Mouse (Mus musculus) liver, postnatal 0 days (tissue): ENCODE measurements at regions not wholly inside any gene's neighbourhood (a gene's known extent, or its start where the extent isn't known, plus 50 kb on each side); places are given as distances from the start of the nearest gene placed in this dataset.

Experiments
- ATAC-seq: fragments of 200-750 bp; cut with Nextera tagmentation; 2 replicates; pipeline ENCODE4 v1.8.0; 2017; ENCODE audit warnings: mild to moderate bottlenecking, moderate library complexity
- DNase-seq: peaks from one replicate; pipeline ENCODE4 v3.0.0-alpha.2; 2016
- H3K27ac ChIP-seq: fragments of 300-500 bp; sonication (generic); 2 replicates; pipeline ENCODE4 v1.5.1; 2014; ENCODE audit warnings: antibody characterized with exemption, moderate library complexity, mild to moderate bottlenecking, low read depth
- H3K27me3 ChIP-seq: fragments of 300-500 bp; sonication (generic); 2 replicates; pipeline ENCODE4 v1.6.1; 2014; ENCODE audit warnings: low read length, control low read depth, mixed read lengths; ENCODE audit not compliant: insufficient read depth
- H3K36me3 ChIP-seq: fragments of 300-500 bp; sonication (generic); replicated peaks from 2 replicates; pipeline ENCODE4 v1.6.1; 2014; ENCODE audit warnings: mild to moderate bottlenecking, control low read depth, low read length, moderate library complexity, mixed read lengths; ENCODE audit not compliant: insufficient read depth
- H3K4me1 ChIP-seq: fragments of 300-500 bp; sonication (generic); 2 replicates; pipeline ENCODE4 v1.6.1; 2014; ENCODE audit warnings: antibody characterized with exemption, mild to moderate bottlenecking, control low read depth; ENCODE audit not compliant: insufficient read depth
- H3K4me2 ChIP-seq: fragments of 300-500 bp; sonication (generic); 2 replicates; pipeline ENCODE4 v1.6.1; 2014; ENCODE audit warnings: low read depth, mild to moderate bottlenecking, low read length, moderate library complexity, mixed read lengths
- H3K4me3 ChIP-seq: fragments of 300-500 bp; sonication (generic); 2 replicates; pipeline ENCODE4 v1.5.1; 2014; ENCODE audit warnings: low read depth, low read length
- H3K9ac ChIP-seq: fragments of 300-500 bp; sonication (generic); replicated peaks from 2 replicates; pipeline ENCODE4 v1.6.1; 2014; ENCODE audit warnings: mild to moderate bottlenecking, moderate library complexity
- H3K9me3 ChIP-seq: fragments of 300-500 bp; sonication (generic); 2 replicates; pipeline ENCODE4 v1.6.1; 2016; ENCODE audit warnings: mild to moderate bottlenecking, control low read depth, low read length, mixed read lengths
- CTCF ChIP-seq: sonication (generic); IDR thresholded peaks from 2 replicates; pipeline ENCODE4 v1.5.1; 2016; ENCODE audit warnings: antibody characterized with exemption, low read depth
- EP300 ChIP-seq: IDR thresholded peaks from 2 replicates; pipeline ENCODE4 v1.6.1; 2016; ENCODE audit warnings: antibody characterized with exemption, low read depth, mild to moderate bottlenecking
- WGBS: fragments of 180-500 bp; shearing (Covaris S2); extraction: QIAGEN DNeasy Blood & Tissue Kit; methylation state at CpG from one replicate; pipeline ENCODE4 v1.1.7; 2014; ENCODE audit not compliant: insufficient replicate concordance; 5-methylcytosine and 5-hydroxymethylcytosine counted together

DNA sequence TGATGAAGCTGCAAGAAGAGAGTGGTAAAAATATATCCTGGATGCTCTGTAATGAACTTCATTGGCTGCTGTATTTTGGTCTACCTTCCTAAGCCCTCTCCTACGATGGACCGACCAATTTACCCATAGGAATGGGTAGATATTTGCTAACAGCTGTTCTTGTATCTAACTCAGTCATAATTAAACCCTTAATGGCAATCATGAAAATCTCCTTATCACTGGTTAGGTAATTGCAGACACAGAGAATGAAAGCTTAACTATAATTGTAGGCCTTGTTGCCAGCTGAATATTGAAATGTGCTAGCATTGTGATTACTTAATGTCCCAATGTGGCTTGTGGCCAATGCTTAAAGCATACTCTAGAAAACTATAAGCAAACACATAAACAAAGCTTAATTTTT, 334.4 kb upstream of the Kcnh7 start:
- 83% methylated on average over 2 of the region's 2 CpGs for WGBS
- no peak for DNase-seq

DNA sequence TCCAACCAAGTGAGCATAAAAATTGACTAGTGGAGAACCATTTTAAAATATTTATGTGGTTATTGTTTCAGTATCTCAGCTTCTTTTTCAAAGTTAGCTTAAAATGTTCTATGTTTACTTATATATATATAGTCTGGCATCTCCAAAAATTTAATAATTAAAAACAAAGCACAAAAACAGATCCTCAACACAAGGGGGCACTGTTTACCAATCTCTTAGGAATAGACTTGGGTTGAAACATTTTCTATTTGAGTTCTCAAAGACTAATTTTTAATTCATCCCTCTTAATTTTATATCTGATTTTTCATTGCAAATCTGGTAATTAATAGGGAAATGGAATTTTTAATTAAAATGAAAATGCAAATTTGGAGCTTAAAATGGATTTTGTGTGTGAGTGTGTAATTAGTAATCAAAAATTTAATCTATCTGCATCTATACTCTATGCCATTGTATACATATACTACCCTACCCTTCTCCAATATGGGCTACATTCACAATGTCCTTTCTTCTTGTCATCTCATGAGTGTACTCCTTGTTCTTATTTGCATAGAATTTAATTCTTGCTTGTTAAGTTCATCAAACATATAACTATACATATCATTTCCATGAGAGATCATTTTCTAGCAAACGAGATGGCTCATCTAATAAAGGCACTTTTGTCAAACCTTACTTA, 329.6 kb upstream of the Kcnh7 start:
- Histone ChIP-seq H3K27ac (no peak overlapping the region), H3K27me3 (no peaks in the 10 kb centered on the region), H3K9ac (no peak overlapping the region), H3K9me3 (no peaks in the 10 kb centered on the region), H3K4me1 (no peaks in the 10 kb centered on the region), H3K4me2 (no peak overlapping the region), H3K36me3 (no peaks in the 10 kb centered on the region), H3K4me3 (no peak overlapping the region)
- whole genome bisulfite sequencing, result 61% methylated on average over 1 of the region's 1 CpGs
- ATAC-seq (no peak), DNase-seq (no peak)
- TF ChIP-seq EP300 (no peak), CTCF (peak; percentile 32)

More for the DNA sequence above, 334.4 kb upstream of the Kcnh7 start:
- H3K4me3 ChIP-seq, result no peak overlapping the region
- no peak overlapping the region for H3K9ac ChIP-seq
- no peaks in the 10 kb centered on the region for H3K27me3 ChIP-seq
- H3K9me3 ChIP-seq, result no peaks in the 10 kb centered on the region
- ATAC-seq, result no peak
- H3K27ac ChIP-seq, result no peak overlapping the region
- no peaks in the 10 kb centered on the region for H3K36me3 ChIP-seq
- H3K4me2 ChIP-seq, result no peak overlapping the region
- TF ChIP-seq CTCF, result no peak
- H3K4me1 ChIP-seq, result no peaks in the 10 kb centered on the region

DNA sequence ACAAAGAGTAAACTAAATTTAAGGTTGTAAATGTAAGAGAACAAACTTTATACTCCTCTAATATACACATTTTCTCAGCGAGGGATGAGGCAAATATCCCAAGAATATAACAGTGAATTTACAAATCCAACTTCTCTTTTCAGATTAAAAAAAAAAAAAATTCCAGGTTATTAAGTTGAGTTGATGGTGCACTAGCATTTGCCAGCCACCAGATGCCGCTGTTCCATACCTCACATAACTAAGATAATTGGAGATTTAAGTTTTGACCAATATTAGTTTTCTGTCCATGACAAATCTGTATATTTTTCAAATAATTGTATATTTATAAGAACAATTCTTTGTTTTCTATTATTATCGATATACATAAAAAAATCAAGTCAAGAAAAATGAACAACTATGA, 319.9 kb upstream of the Kcnh7 start:
- no peak overlapping the region for H3K27ac ChIP-seq
- no peak overlapping the region for H3K9ac ChIP-seq
- WGBS, result 6% methylated on average over 3 of the region's 3 CpGs
- DNase-seq (peak; percentile 17), ATAC-seq (no peak)
- no peak overlapping the region for H3K4me3 ChIP-seq
- H3K36me3 ChIP-seq, result no peaks in the 10 kb centered on the region
- H3K9me3 ChIP-seq, result no peaks in the 10 kb centered on the region
- TF ChIP-seq EP300 (no peak), CTCF (peak; percentile 65)
- no peaks in the 10 kb centered on the region for H3K27me3 ChIP-seq
- H3K4me1 ChIP-seq, result no peaks in the 10 kb centered on the region
- H3K4me2 ChIP-seq, result no peak overlapping the region

DNA sequence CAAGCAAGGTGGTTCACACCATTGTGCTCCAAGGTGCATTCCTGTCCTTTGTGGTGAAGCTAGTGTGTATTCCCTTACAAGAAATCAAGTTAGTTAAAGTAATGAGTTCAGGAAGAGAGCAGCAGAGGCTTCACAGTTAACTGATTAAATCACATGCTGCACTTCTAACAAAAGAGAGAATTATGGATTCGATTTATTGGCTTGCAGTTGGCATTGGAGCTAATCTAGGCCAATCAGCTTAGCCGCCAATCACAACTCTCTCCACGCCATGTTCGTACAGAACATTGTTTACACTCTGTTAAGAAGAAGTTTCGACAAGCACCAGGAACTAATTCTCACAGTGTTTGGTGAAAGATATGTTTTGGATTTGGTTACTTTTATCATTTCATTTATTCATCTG, 292.3 kb upstream of the Kcnh7 start:
- 52% methylated on average over 5 of the region's 5 CpGs for WGBS
- Histone ChIP-seq H3K4me3 (no peak overlapping the region), H3K4me2 (no peak overlapping the region), H3K4me1 (no peaks in the 10 kb centered on the region), H3K9ac (no peak overlapping the region), H3K9me3 (no peaks in the 10 kb centered on the region), H3K27ac (no peak overlapping the region), H3K27me3 (no peaks in the 10 kb centered on the region), H3K36me3 (no peaks in the 10 kb centered on the region)
- no peak for TF ChIP-seq EP300
- DNase-seq (no peak), ATAC-seq (no peak)

DNA sequence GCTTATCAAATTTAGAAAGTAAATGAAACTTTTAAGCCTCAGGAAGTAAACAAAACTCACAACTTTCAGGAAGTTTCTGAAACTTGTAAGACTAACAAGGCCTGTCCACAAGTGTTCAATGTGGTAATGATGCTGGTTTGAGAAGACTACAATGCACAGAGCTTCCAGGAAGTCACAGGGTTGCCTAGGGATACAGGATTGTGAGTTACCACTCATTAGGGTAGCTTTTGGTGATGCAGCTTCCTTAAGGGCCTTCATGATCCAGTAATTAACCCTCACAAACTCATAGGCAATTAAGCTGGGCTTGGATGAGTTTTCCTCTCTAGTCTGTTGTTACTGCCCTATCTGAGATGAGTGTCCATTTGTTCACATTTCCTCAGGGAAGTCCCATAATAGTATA, 291.2 kb upstream of the Kcnh7 start:
- Histone ChIP-seq H3K4me3 (no peak overlapping the region), H3K36me3 (no peaks in the 10 kb centered on the region), H3K27ac (no peak overlapping the region), H3K4me2 (no peak overlapping the region), H3K4me1 (no peaks in the 10 kb centered on the region), H3K9ac (no peak overlapping the region), H3K9me3 (no peaks in the 10 kb centered on the region), H3K27me3 (no peaks in the 10 kb centered on the region)
- TF ChIP-seq CTCF, result no peak
- TF ChIP-seq EP300, result no peak
- DNase-seq (no peak), ATAC-seq (no peak)

DNA sequence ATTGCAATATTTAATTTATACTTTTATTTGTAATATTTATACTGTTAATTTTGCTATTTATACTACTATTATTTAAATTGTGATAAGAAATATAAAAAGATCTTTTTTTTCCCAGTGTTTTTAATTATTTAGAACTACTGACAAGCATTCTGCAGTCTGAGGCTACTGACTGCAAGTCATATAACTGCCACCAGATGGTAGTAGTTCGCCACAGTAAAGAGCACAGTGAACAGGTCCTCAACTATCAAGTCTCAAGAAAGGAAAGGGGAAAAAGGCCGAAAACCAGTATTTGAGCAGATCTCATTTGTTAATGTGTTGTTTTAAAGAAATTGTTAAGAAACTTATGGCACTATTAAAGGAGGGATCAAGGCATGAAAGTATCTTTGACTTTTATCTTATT, 289.6 kb upstream of the Kcnh7 start:
- DNase-seq, result peak; percentile 20
- TF ChIP-seq EP300, result no peak
- TF ChIP-seq CTCF, result peak; percentile 67
- ATAC-seq, result no peak
- Histone ChIP-seq H3K36me3 (no peaks in the 10 kb centered on the region), H3K4me1 (no peaks in the 10 kb centered on the region), H3K27me3 (no peaks in the 10 kb centered on the region), H3K9me3 (no peaks in the 10 kb centered on the region), H3K4me2 (no peak overlapping the region), H3K27ac (no peak overlapping the region), H3K4me3 (no peak overlapping the region), H3K9ac (no peak overlapping the region)
- WGBS, result 19% methylated on average over 2 of the region's 2 CpGs

DNA sequence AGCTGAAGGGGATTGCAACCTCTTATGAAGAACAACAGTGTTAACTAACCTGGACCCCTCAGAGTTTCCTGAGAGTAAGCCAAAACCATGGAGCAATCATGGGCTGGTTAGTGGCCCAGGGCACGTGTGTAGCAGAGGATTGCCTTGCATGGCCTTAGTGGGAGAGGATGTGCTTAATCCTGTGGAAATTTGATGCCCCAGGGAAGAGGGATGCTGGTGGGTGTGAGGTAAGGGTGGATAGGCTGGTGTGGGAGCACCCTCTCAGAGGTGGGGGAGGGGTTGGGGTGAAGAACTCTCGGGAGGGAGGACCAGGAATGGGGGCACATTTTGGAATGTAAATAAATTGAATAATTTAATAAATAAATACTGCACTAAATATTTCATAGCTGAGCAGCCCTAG, 288.2 kb upstream of the Kcnh7 start:
- WGBS, result 45% methylated on average over 2 of the region's 2 CpGs
- TF ChIP-seq CTCF (no peak), EP300 (no peak)

More for the DNA sequence above, 288.2 kb upstream of the Kcnh7 start:
- no peak overlapping the region for H3K4me3 ChIP-seq
- no peak for ATAC-seq
- no peaks in the 10 kb centered on the region for H3K9me3 ChIP-seq
- H3K9ac ChIP-seq, result no peak overlapping the region
- H3K36me3 ChIP-seq, result no peaks in the 10 kb centered on the region
- no peak overlapping the region for H3K4me2 ChIP-seq
- no peaks in the 10 kb centered on the region for H3K27me3 ChIP-seq
- no peaks in the 10 kb centered on the region for H3K4me1 ChIP-seq
- no peak overlapping the region for H3K27ac ChIP-seq
- no peak for DNase-seq
